In genomic region chr19:6499860-6500635, GRCm38 (mm10) we compare ENCODE assay signal across 13 mouse cellular contexts. TPM values are rescaled to one million over a fixed set of nuclear protein-coding genes. Genes with fewer than 3 reads are reported as not detected.
A peak's percentile ranks its signal among the peaks of the same experiment; 100 is the strongest.
DNase-seq lines count a peak whose midpoint lies in the region; ATAC-seq and TF ChIP-seq lines count a peak whose summit lies in the region.
"Had no signal": no experiment of that assay in that cellular context is flagged by ENCODE, and none has a peak within 500 bp of the region (broad histone marks: within the 10 kb centered on the region; RNA-seq: fewer than 3 reads in every experiment).

No protein-coding gene starts in this region.

- DNase-seq in left cerebral cortex, adult 2 months (ENCODE audit: extremely low spot score in 1 of 2, low spot score in 2 of 2): no peak
- no peak for DNase-seq in left cerebral cortex, adult 8-10 months (ENCODE audit: low spot score in 2 of 2)
- no peak for DNase-seq in midbrain, embryonic 11.5 days (ENCODE audit: low spot score, missing footprints)
- DNase-seq in stomach, postnatal 0 days (ENCODE audit: low spot score): no peak
- DNase-seq in testis, postnatal 10 days (ENCODE audit: low spot score): no peak
- no peak for DNase-seq in spleen, postnatal 36 days (ENCODE audit: low spot score in 2 of 2)
- DNase-seq in heart, postnatal 4 days: no peak
- DNase-seq: heart, adult 2 months; kidney, postnatal 25 days had no signal

- H3K9me3 ChIP-seq in forebrain, embryonic 15.5 days: no peaks in the 10 kb centered on the region
- H3K9me3 ChIP-seq in midbrain, embryonic 11.5 days (ENCODE audit: control insufficient read depth, low read length): no peaks in the 10 kb centered on the region
- no peaks in the 10 kb centered on the region for H3K9me3 ChIP-seq in stomach, postnatal 0 days (ENCODE audit: control insufficient read depth, low read length)
- H3K9me3 ChIP-seq: stomach, embryonic 15.5 days had no signal

- peak overlapping the region; percentile 51 for H3K4me3 ChIP-seq in left cerebral cortex, adult 2 months
- peak overlapping the region; percentile 97 for H3K4me3 ChIP-seq in forebrain, embryonic 15.5 days
- peak overlapping the region; percentile 84 for H3K4me3 ChIP-seq in midbrain, embryonic 11.5 days (ENCODE audit: low read depth, low read length)
- no peak overlapping the region for H3K4me3 ChIP-seq in stomach, postnatal 0 days (ENCODE audit: low read depth, low read length)
- H3K4me3 ChIP-seq: heart, adult 2 months; stomach, embryonic 15.5 days had no signal

- peak overlapping the region; percentile 73 for H3K4me2 ChIP-seq in forebrain, embryonic 15.5 days (replicated peaks)
- peak overlapping the region; percentile 99 for H3K4me2 ChIP-seq in midbrain, embryonic 11.5 days
- no peak overlapping the region for H3K4me2 ChIP-seq in stomach, postnatal 0 days (replicated peaks; ENCODE audit: low read depth)
- H3K4me2 ChIP-seq: stomach, embryonic 15.5 days had no signal

- H3K27me3 ChIP-seq in forebrain, embryonic 15.5 days: no peaks in the 10 kb centered on the region
- peaks cover 7% of the 10 kb centered on the region for H3K27me3 ChIP-seq in midbrain, embryonic 11.5 days (ENCODE audit: control insufficient read depth, insufficient read depth, low read length)
- peaks cover 18% of the 10 kb centered on the region; the same call in 1 of the 2 replicates for H3K27me3 ChIP-seq in stomach, postnatal 0 days (ENCODE audit: control insufficient read depth, insufficient read depth, low read length)

- peaks cover 3% of the 10 kb centered on the region for H3K36me3 ChIP-seq in forebrain, embryonic 15.5 days
- H3K36me3 ChIP-seq in midbrain, embryonic 11.5 days (ENCODE audit: control insufficient read depth, insufficient read depth, low read length): 0 out of 2 replicates have a peak, but pooled peaks cover under 1% of the 10 kb centered on the region
- no peaks in the 10 kb centered on the region for H3K36me3 ChIP-seq in stomach, postnatal 0 days (ENCODE audit: control insufficient read depth, insufficient read depth, low read length)
- H3K36me3 ChIP-seq: stomach, embryonic 15.5 days had no signal

- no peak for TF ChIP-seq CTCF in left cerebral cortex, adult 2 months (IDR thresholded peaks at IDR 0.05)
- TF ChIP-seq CTCF in stomach, postnatal 0 days (IDR thresholded peaks at IDR 0.05; ENCODE audit: low read depth): no peak

- intact Hi-C loops in left cerebral cortex, adult 2 months (cut with DNase I): loop anchor here (5.0 kb wide), 1 partner anchor 407 kb away; the partner anchor contains the start of gene Trmt112

- 53% methylated on average over 6 of the region's 6 CpGs for WGBS in forebrain, embryonic 15.5 days
- 61% methylated on average over 6 of the region's 6 CpGs for WGBS in midbrain, embryonic 11.5 days
- WGBS in stomach, postnatal 0 days: 56% methylated on average over 6 of the region's 6 CpGs

- TF ChIP-seq EP300 in stomach, postnatal 0 days (optimal IDR thresholded peaks at IDR 0.05): no peak

- ATAC-seq in forebrain, embryonic 15.5 days (replicated peaks): no peak
- no peak for ATAC-seq in midbrain, embryonic 11.5 days (ENCODE audit: low FRiP score)
- ATAC-seq in stomach, postnatal 0 days (ENCODE audit: low FRiP score, low TSS enrichment): no peak

- peak overlapping the region; percentile 99 for H3K9ac ChIP-seq in forebrain, embryonic 15.5 days (replicated peaks)
- peak overlapping the region; percentile 93 for H3K9ac ChIP-seq in midbrain, embryonic 11.5 days (ENCODE audit: low read length)
- no peak overlapping the region for H3K9ac ChIP-seq in stomach, postnatal 0 days (ENCODE audit: low read length)
- H3K9ac ChIP-seq: liver, embryonic 14.5 days; stomach, embryonic 15.5 days had no signal

- H3K27ac ChIP-seq in left cerebral cortex, adult 2 months: peak overlapping the region; percentile 98
- peak overlapping the region; percentile 92 for H3K27ac ChIP-seq in forebrain, embryonic 15.5 days (replicated peaks)
- no peak overlapping the region for H3K27ac ChIP-seq in midbrain, embryonic 11.5 days (ENCODE audit: low read depth, low read length)
- H3K27ac ChIP-seq in stomach, postnatal 0 days (replicated peaks): no peak overlapping the region
- H3K27ac ChIP-seq: heart, adult 2 months; liver, embryonic 14.5 days; stomach, embryonic 15.5 days had no signal

- H3K4me1 ChIP-seq in forebrain, embryonic 15.5 days: peaks cover 81% of the 10 kb centered on the region
- peaks cover 44% of the 10 kb centered on the region for H3K4me1 ChIP-seq in midbrain, embryonic 11.5 days (ENCODE audit: control insufficient read depth, insufficient read depth, low read length)
- H3K4me1 ChIP-seq in stomach, postnatal 0 days (replicated peaks; ENCODE audit: control insufficient read depth, insufficient read depth): peaks cover 4% of the 10 kb centered on the region; the same call in 1 of the 2 replicates

RNA-seq across cellular contexts. Expression of gene Slc22a12, which starts 42.8 kb away (rescaled TPM):
- total RNA-seq in left cerebral cortex, adult 2 months (2021): under 1 TPM in 1 of 2 experiments, not detected in 1; 0.68 TPM
- total RNA-seq in left cerebral cortex, adult 8-10 months (2022): under 1 TPM; 0.63 to 0.94 (median 0.69) TPM
- polyA plus RNA-seq in forebrain, embryonic 15.5 days (2015; fragmentation: Nextera tagmentation; extraction: Ambion mirVana): 0.10 TPM in 1 of 2 replicates, not detected in the other
- not detected in 2 replicates for polyA plus RNA-seq in midbrain, embryonic 11.5 days (2014; fragmentation: Nextera tagmentation; extraction: Ambion mirVana)
- polyA plus RNA-seq in stomach, postnatal 0 days (2015; fragmentation: Nextera tagmentation; extraction: Ambion mirVana): not detected in 2 replicates
- not detected for total RNA-seq in heart, postnatal 4 days (2021)
- total RNA-seq: heart, adult 2 months; hematopoietic stem cell, adult 5-6 weeks had no signal
- polyA plus RNA-seq: heart, adult 2 months; liver, embryonic 14.5 days; stomach, embryonic 15.5 days had no signal

Comparison
In these comparisons a context has a peak if more than half of its experiments do, and no peak if none do; other contexts are left out.
1. H3K27ac ChIP-seq: peak in left cerebral cortex, adult 2 months (single experiment) and forebrain, embryonic 15.5 days (single experiment); none in midbrain, embryonic 11.5 days (single experiment) and stomach, postnatal 0 days (single experiment).